Mouse (Mus musculus): ENCODE measurements around the gene C1qtnf6. TPM values are rescaled to one million over a fixed set of nuclear protein-coding genes. Genes with fewer than 3 reads are reported as not detected.
A peak's percentile ranks its signal among the peaks of the same experiment; 100 is the strongest.

Gene C1qtnf6
- polyA plus RNA-seq, 1 experiment from 2014 or later, result 31.3 TPM

DNA sequence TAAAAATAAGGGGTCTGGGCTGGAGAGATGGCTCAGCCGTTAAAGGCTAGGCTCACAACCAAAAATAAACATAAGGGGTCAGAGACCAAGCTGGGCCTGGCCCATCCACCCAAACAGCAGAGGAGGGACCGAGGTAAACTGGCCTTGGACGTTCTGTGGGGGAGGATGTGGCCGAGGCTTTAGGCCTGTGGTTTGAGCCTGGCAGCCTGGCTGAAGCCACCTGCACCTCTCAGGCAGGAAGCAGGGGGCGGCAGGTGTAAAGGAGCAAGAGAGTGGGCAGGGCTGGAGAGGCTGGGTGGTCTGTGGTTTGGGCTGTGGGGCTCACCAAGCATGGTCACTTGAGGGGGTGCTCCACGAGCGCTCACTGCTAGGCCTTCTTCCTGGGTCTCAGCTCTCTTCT lies 19.3 kb downstream of the C1qtnf6 start:
- no peak overlapping the region for H3K27ac ChIP-seq (ENCODE audit: low read length)
- H3K9me3 ChIP-seq (replicated peaks; ENCODE audit: control insufficient read depth, low read length), result no peaks in the 10 kb centered on the region
- no peak for ATAC-seq (ENCODE audit: insufficient read depth, low FRiP score)
- WGBS, result 61% methylated on average over 7 of the region's 7 CpGs
- no peaks in the 10 kb centered on the region for H3K36me3 ChIP-seq (ENCODE audit: control insufficient read depth, insufficient read depth, low read length)
- no peak overlapping the region for H3K4me3 ChIP-seq (replicated peaks; ENCODE audit: low read length)
- peak overlapping the region; percentile 25; the same call in 1 of the 2 replicates for H3K9ac ChIP-seq (ENCODE audit: low read length)
- no peak overlapping the region for H3K4me2 ChIP-seq (ENCODE audit: low read depth, low read length)
- H3K27me3 ChIP-seq (ENCODE audit: control insufficient read depth, insufficient read depth, low read length), result no peaks in the 10 kb centered on the region
- peaks cover 10% of the 10 kb centered on the region; the same call in 1 of the 2 replicates for H3K4me1 ChIP-seq (ENCODE audit: control insufficient read depth, insufficient read depth, low read length)

GRCm38 (mm10) chr15:78510736-78511135 lies 20.5 kb downstream of the C1qtnf6 start:
- no peaks in the 10 kb centered on the region for H3K36me3 ChIP-seq (ENCODE audit: control insufficient read depth, insufficient read depth, low read length)
- H3K9ac ChIP-seq (ENCODE audit: low read length), result no peak overlapping the region
- H3K4me2 ChIP-seq (ENCODE audit: low read depth, low read length), result no peak overlapping the region
- H3K27me3 ChIP-seq (ENCODE audit: control insufficient read depth, insufficient read depth, low read length), result no peaks in the 10 kb centered on the region
- 86% methylated on average over 6 of the region's 6 CpGs for WGBS
- ATAC-seq (ENCODE audit: insufficient read depth, low FRiP score), result no peak
- no peak overlapping the region for H3K27ac ChIP-seq (ENCODE audit: low read length)
- H3K9me3 ChIP-seq (replicated peaks; ENCODE audit: control insufficient read depth, low read length), result no peaks in the 10 kb centered on the region
- no peak overlapping the region for H3K4me3 ChIP-seq (replicated peaks; ENCODE audit: low read length)
- peaks cover 7% of the 10 kb centered on the region; the same call in 1 of the 2 replicates for H3K4me1 ChIP-seq (ENCODE audit: control insufficient read depth, insufficient read depth, low read length)

GRCm38 (mm10) chr15:78510121-78510576 lies 21.1 kb downstream of the C1qtnf6 start:
- ATAC-seq (ENCODE audit: insufficient read depth, low FRiP score), result no peak
- 67% methylated on average over 8 of the region's 8 CpGs for WGBS
- Histone ChIP-seq H3K4me3 (replicated peaks; ENCODE audit: low read length) (no peak overlapping the region), H3K9ac (ENCODE audit: low read length) (peak overlapping the region; percentile 14; the same call in 1 of the 2 replicates), H3K27ac (ENCODE audit: low read length) (no peak overlapping the region), H3K4me1 (ENCODE audit: control insufficient read depth, insufficient read depth, low read length) (peaks cover 7% of the 10 kb centered on the region; the same call in 1 of the 2 replicates), H3K27me3 (ENCODE audit: control insufficient read depth, insufficient read depth, low read length) (no peaks in the 10 kb centered on the region), H3K9me3 (replicated peaks; ENCODE audit: control insufficient read depth, low read length) (no peaks in the 10 kb centered on the region), H3K4me2 (ENCODE audit: low read depth, low read length) (no peak overlapping the region), H3K36me3 (ENCODE audit: control insufficient read depth, insufficient read depth, low read length) (no peaks in the 10 kb centered on the region)

GRCm38 (mm10) chr15:78509297-78509899 lies 21.8 kb downstream of the C1qtnf6 start:
- 46% methylated on average over 12 of the region's 12 CpGs for WGBS
- Histone ChIP-seq H3K4me2 (ENCODE audit: low read depth, low read length) (no peak overlapping the region), H3K27me3 (ENCODE audit: control insufficient read depth, insufficient read depth, low read length) (no peaks in the 10 kb centered on the region), H3K27ac (ENCODE audit: low read length) (no peak overlapping the region), H3K36me3 (ENCODE audit: control insufficient read depth, insufficient read depth, low read length) (no peaks in the 10 kb centered on the region), H3K4me1 (ENCODE audit: control insufficient read depth, insufficient read depth, low read length) (peaks cover 7% of the 10 kb centered on the region; the same call in 1 of the 2 replicates), H3K9me3 (replicated peaks; ENCODE audit: control insufficient read depth, low read length) (no peaks in the 10 kb centered on the region), H3K9ac (ENCODE audit: low read length) (no peak overlapping the region), H3K4me3 (replicated peaks; ENCODE audit: low read length) (no peak overlapping the region)
- ATAC-seq (ENCODE audit: insufficient read depth, low FRiP score), result no peak

- 59% methylated on average over 7 of the region's 7 CpGs for WGBS
- H3K4me2 ChIP-seq (ENCODE audit: low read depth, low read length), result no peak overlapping the region
- ATAC-seq (ENCODE audit: insufficient read depth, low FRiP score), result no peak
- H3K9me3 ChIP-seq (replicated peaks; ENCODE audit: control insufficient read depth, low read length), result no peaks in the 10 kb centered on the region
- peaks cover 7% of the 10 kb centered on the region; the same call in 1 of the 2 replicates for H3K4me1 ChIP-seq (ENCODE audit: control insufficient read depth, insufficient read depth, low read length)
- H3K27me3 ChIP-seq (ENCODE audit: control insufficient read depth, insufficient read depth, low read length), result no peaks in the 10 kb centered on the region
- no peak overlapping the region for H3K4me3 ChIP-seq (replicated peaks; ENCODE audit: low read length)
- no peaks in the 10 kb centered on the region for H3K36me3 ChIP-seq (ENCODE audit: control insufficient read depth, insufficient read depth, low read length)
- no peak overlapping the region for H3K27ac ChIP-seq (ENCODE audit: low read length)
- H3K9ac ChIP-seq (ENCODE audit: low read length), result no peak overlapping the region
Measured at GRCm38 (mm10) chr15:78508443-78508842, 22.8 kb downstream of the C1qtnf6 start.

GRCm38 (mm10) chr15:78505541-78505940 lies 25.7 kb downstream of the C1qtnf6 start:
- Histone ChIP-seq H3K9ac (ENCODE audit: low read length) (no peak overlapping the region), H3K36me3 (ENCODE audit: control insufficient read depth, insufficient read depth, low read length) (no peaks in the 10 kb centered on the region), H3K4me1 (ENCODE audit: control insufficient read depth, insufficient read depth, low read length) (peaks cover 7% of the 10 kb centered on the region; the same call in 1 of the 2 replicates), H3K27me3 (ENCODE audit: control insufficient read depth, insufficient read depth, low read length) (no peaks in the 10 kb centered on the region; the same call in 1 of the 2 replicates), H3K4me3 (replicated peaks; ENCODE audit: low read length) (no peak overlapping the region), H3K27ac (ENCODE audit: low read length) (no peak overlapping the region), H3K4me2 (ENCODE audit: low read depth, low read length) (no peak overlapping the region), H3K9me3 (replicated peaks; ENCODE audit: control insufficient read depth, low read length) (no peaks in the 10 kb centered on the region)
- ATAC-seq (ENCODE audit: insufficient read depth, low FRiP score), result no peak
- WGBS, result 71% methylated on average over 3 of the region's 3 CpGs

DNA sequence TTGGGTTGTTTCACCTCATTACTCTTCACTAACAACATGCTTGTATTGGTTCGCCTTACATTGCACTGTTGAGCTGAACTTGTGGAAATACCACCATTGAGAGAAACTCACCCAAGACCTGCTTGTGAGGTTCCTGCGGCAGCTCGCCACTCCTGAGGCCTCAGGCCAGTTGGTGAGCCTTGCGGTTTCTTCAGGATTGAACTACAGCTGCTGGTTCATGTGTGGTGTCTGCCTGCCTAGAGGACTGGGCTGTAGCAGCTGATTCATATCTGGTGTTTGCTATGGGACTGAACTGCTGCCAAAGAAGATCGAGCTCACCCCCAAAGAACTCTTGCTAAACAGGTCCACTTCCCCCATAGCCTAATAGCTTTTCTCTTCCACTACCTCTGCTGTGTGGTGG lies 26.4 kb downstream of the C1qtnf6 start:
- WGBS, result 86% methylated on average over 5 of the region's 5 CpGs
- H3K9me3 ChIP-seq (replicated peaks; ENCODE audit: control insufficient read depth, low read length), result no peaks in the 10 kb centered on the region
- no peaks in the 10 kb centered on the region for H3K36me3 ChIP-seq (ENCODE audit: control insufficient read depth, insufficient read depth, low read length)
- H3K4me2 ChIP-seq (ENCODE audit: low read depth, low read length), result no peak overlapping the region
- peaks cover 2% of the 10 kb centered on the region; the same call in 1 of the 2 replicates for H3K4me1 ChIP-seq (ENCODE audit: control insufficient read depth, insufficient read depth, low read length)
- H3K4me3 ChIP-seq (replicated peaks; ENCODE audit: low read length), result no peak overlapping the region
- no peak overlapping the region for H3K27ac ChIP-seq (ENCODE audit: low read length)
- no peak overlapping the region for H3K9ac ChIP-seq (ENCODE audit: low read length)
- no peaks in the 10 kb centered on the region; the same call in 1 of the 2 replicates for H3K27me3 ChIP-seq (ENCODE audit: control insufficient read depth, insufficient read depth, low read length)
- ATAC-seq (ENCODE audit: insufficient read depth, low FRiP score), result no peak

DNA sequence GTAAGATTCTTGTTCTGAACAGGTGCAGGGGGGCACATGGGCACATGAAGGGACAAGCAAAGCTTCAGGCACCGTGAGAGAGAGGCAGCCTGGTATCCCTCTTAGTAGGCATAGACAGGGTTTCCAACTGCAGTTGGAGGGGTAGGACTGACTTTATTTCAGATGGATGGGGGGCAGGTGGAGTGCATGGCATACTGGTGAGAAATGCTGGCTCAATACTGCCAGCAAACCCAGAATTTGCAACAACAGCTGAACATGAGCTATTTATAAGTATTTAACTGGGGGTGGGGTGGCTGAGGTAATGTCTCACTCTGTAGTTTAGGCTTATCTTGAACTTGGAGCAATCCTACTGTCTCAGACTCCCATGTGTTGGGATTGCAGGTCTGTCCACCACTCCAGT lies 27.2 kb downstream of the C1qtnf6 start:
- ATAC-seq (ENCODE audit: insufficient read depth, low FRiP score), result no peak
- no peak overlapping the region for H3K4me2 ChIP-seq (ENCODE audit: low read depth, low read length)

GRCm38 (mm10) chr15:78502437-78503132 lies 28.6 kb downstream of the C1qtnf6 start:
- no peaks in the 10 kb centered on the region; the same call in 1 of the 2 replicates for H3K27me3 ChIP-seq (ENCODE audit: control insufficient read depth, insufficient read depth, low read length)
- no peaks in the 10 kb centered on the region for H3K4me1 ChIP-seq (ENCODE audit: control insufficient read depth, insufficient read depth, low read length)
- H3K9ac ChIP-seq (ENCODE audit: low read length), result no peak overlapping the region
- H3K27ac ChIP-seq (ENCODE audit: low read length), result no peak overlapping the region
- no peak overlapping the region for H3K4me2 ChIP-seq (ENCODE audit: low read depth, low read length)
- ATAC-seq (ENCODE audit: insufficient read depth, low FRiP score), result no peak
- H3K4me3 ChIP-seq (replicated peaks; ENCODE audit: low read length), result no peak overlapping the region
- no peaks in the 10 kb centered on the region for H3K9me3 ChIP-seq (replicated peaks; ENCODE audit: control insufficient read depth, low read length)
- WGBS, result 64% methylated on average over 18 of the region's 18 CpGs
- no peaks in the 10 kb centered on the region for H3K36me3 ChIP-seq (ENCODE audit: control insufficient read depth, insufficient read depth, low read length)

More for the DNA sequence above, 27.2 kb downstream of the C1qtnf6 start:
- H3K27me3 ChIP-seq (ENCODE audit: control insufficient read depth, insufficient read depth, low read length), result no peaks in the 10 kb centered on the region; the same call in 1 of the 2 replicates
- H3K4me3 ChIP-seq (replicated peaks; ENCODE audit: low read length), result no peak overlapping the region
- no peaks in the 10 kb centered on the region for H3K4me1 ChIP-seq (ENCODE audit: control insufficient read depth, insufficient read depth, low read length)
- no peak overlapping the region for H3K27ac ChIP-seq (ENCODE audit: low read length)
- WGBS, result 82% methylated on average over 1 of the region's 1 CpGs
- H3K9me3 ChIP-seq (replicated peaks; ENCODE audit: control insufficient read depth, low read length), result no peaks in the 10 kb centered on the region
- H3K36me3 ChIP-seq (ENCODE audit: control insufficient read depth, insufficient read depth, low read length), result no peaks in the 10 kb centered on the region
- no peak overlapping the region for H3K9ac ChIP-seq (ENCODE audit: low read length)
